Mouse (Mus musculus) forebrain, embryonic 11.5 days (tissue): ENCODE data around the gene Pou3f1. TPM values are rescaled to one million over a fixed set of nuclear protein-coding genes. Genes with fewer than 3 reads are reported as not detected.

ENCODE experiments used
- ATAC-seq: fragments of 200-750 bp; cut with Nextera tagmentation; replicated peaks from 2 replicates; pipeline ENCODE4 v1.8.0; 2017; ENCODE audit warnings: moderate TSS enrichment; ENCODE audit not compliant: low FRiP score
- DNase-seq: peaks from one replicate; pipeline ENCODE4 v3.0.0-alpha.2; 2017; ENCODE audit warnings: low spot score
- H3K27ac ChIP-seq: fragments of 300-500 bp; sonication (generic); 2 replicates; pipeline ENCODE4 v1.5.1; 2014; ENCODE audit warnings: low read depth, low read length
- H3K27me3 ChIP-seq: fragments of 300-500 bp; sonication (generic); 2 replicates; pipeline ENCODE4 v1.6.1; 2014; ENCODE audit warnings: mild to moderate bottlenecking, low read length, mixed read lengths; ENCODE audit not compliant: control insufficient read depth, insufficient read depth
- H3K36me3 ChIP-seq: fragments of 300-500 bp; sonication (generic); 2 replicates; pipeline ENCODE4 v1.6.1; 2014; ENCODE audit warnings: mild to moderate bottlenecking, low read length, moderate library complexity, mixed read lengths; ENCODE audit not compliant: control insufficient read depth, insufficient read depth
- H3K4me1 ChIP-seq: fragments of 300-500 bp; sonication (generic); replicated peaks from 2 replicates; pipeline ENCODE4 v1.6.1; 2014; ENCODE audit warnings: low read length, mixed read lengths; ENCODE audit not compliant: control insufficient read depth, insufficient read depth
- H3K4me2 ChIP-seq: fragments of 300-500 bp; sonication (generic); 2 replicates; pipeline ENCODE4 v1.6.1; 2014; ENCODE audit warnings: low read depth, mild to moderate bottlenecking, low read length, moderate library complexity, mixed read lengths; ENCODE audit not compliant: severe bottlenecking
- H3K4me3 ChIP-seq: fragments of 300-500 bp; sonication (generic); 2 replicates; pipeline ENCODE4 v1.5.1; 2014; ENCODE audit warnings: low read depth, low read length
- H3K9ac ChIP-seq: fragments of 300-500 bp; sonication (generic); 2 replicates; pipeline ENCODE4 v1.6.1; 2014; ENCODE audit warnings: low read length
- H3K9me3 ChIP-seq: fragments of 300-500 bp; sonication (generic); 2 replicates; pipeline ENCODE4 v1.6.1; 2016; ENCODE audit warnings: low read length, mixed read lengths; ENCODE audit not compliant: control insufficient read depth
- WGBS: fragments of 180-500 bp; shearing (Covaris S2); extraction: QIAGEN DNeasy Blood & Tissue Kit; methylation state at CpG from one replicate; pipeline ENCODE4 v1.1.7; 2014; 5-methylcytosine and 5-hydroxymethylcytosine counted together
- polyA plus RNA-seq: library from polyadenylated mRNA; unstranded; fragments of >200 nt; fragmentation: Nextera tagmentation; extraction: Ambion mirVana; gene quantifications from 2 replicates; pipeline ENCODE4 v1.2.1, GENCODE M21; 2014

Gene Pou3f1
- polyA plus RNA-seq, 1 experiment from 2014 or later, result 8.6 TPM

DNA sequence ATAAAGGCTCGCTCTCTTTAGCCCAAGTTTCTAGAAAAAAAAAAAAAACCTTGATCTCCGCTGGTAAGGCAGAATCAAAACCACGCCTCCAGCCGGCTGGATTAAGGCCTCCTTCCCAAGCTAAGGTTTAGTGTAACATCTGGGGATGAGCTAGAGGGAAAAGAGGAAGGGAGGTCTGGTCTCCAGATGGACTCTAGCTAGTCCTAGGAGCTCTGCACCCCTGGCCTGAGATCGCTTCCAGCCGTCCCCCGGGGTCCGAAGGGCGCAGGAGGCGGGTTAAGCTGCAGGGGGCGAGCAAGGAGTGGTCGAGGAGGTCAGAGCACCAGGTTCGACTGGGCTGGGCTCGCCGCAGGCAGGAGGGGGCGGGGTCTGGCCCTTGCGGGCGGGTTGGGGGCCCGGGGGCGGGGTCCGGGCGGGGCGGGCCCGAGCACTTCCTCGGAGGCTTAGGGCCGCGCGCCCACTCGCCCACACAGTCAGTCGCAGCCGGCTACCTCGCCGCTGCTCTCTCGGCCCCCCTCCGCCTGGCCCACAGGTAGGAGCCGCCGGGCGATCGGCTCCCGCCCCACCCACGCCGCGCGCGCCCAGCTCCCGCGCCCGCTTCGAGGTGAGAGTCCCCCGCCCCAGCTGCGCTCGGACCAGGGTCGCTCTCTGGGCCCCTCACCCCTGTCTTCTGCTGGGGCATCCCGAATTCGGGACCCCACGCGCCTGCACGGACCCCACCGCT, 43.8 kb downstream of the Pou3f1 start, which contains the start of gene Fhl3:
Gene Fhl3 (plus strand): TSS at position 454 of the 724 bp plus-strand sequence.
- peaks cover 23% of the 10 kb centered on the region for H3K4me1 ChIP-seq
- peak within 1 kb of the TSS; percentile 72 for H3K4me3 ChIP-seq
- H3K36me3 ChIP-seq, result no peaks in the 10 kb centered on the region
- ATAC-seq, result peak; percentile 74
- no peaks in the 10 kb centered on the region for H3K9me3 ChIP-seq
- no peak within 1 kb of the TSS for H3K27ac ChIP-seq
- 0 out of 2 replicates have a peak, but pooled peaks cover 2% of the 10 kb centered on the region for H3K27me3 ChIP-seq
- WGBS, result under 1% methylated on average over 44 of the region's 59 CpGs
- H3K4me2 ChIP-seq, result peak within 1 kb of the TSS; percentile 98
- peak within 1 kb of the TSS; percentile 74 for H3K9ac ChIP-seq
- peak; percentile 86 for DNase-seq

DNA sequence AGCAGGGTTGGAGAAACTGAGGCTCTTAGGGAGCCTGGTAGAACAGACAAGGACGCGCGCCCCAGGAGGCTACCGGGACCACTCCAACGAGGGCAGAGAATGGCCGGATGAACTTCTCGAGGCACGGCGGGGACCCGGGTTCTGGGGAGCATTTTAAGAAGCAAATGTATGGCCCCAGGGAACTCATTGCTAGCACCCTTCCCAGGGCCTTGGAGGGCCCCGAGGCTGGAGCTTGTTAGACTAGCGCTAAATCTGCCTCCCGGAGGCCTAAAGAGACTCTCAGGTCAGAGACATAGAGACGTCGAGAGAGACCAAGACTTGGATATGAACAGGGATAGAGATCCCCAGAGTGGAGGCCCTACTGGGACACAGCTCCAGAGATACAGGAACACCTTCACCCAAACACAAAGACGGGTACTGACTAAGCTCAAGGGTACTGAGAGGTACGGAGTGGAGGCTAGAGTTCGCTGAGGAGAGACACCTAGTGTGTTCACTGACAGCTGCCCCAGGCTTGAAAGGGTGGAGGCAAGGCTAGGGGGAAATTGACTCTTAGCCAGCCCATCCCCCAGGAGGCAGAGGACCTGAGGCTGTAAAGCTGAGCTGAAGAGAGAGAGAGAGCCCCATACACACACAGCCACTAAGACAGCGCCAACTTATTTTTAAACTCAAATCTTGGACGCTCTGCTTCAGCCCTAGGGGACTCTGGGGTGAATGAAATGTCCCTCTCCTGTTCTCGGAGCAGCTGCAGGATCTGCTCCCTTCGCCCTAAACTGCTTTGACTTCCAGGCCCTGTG, 44.6 kb downstream of the Pou3f1 start:
- no peak for DNase-seq
- peak overlapping the region; percentile 98 for H3K4me2 ChIP-seq
- WGBS, result 3% methylated on average over 22 of the region's 22 CpGs
- ATAC-seq, result no peak; the same call in 1 of the 2 replicates
- H3K4me3 ChIP-seq, result peak overlapping the region; percentile 72
- peaks cover 23% of the 10 kb centered on the region for H3K4me1 ChIP-seq
- H3K27ac ChIP-seq, result no peak overlapping the region
- H3K9ac ChIP-seq, result peak overlapping the region; percentile 74
- H3K27me3 ChIP-seq, result no peaks in the 10 kb centered on the region
- H3K9me3 ChIP-seq, result no peaks in the 10 kb centered on the region
- no peaks in the 10 kb centered on the region for H3K36me3 ChIP-seq

GRCm38 (mm10) chr4:124701916-124702315, 45.3 kb downstream of the Pou3f1 start:
- Histone ChIP-seq H3K27me3 (no peaks in the 10 kb centered on the region), H3K27ac (no peak overlapping the region), H3K4me1 (peaks cover 23% of the 10 kb centered on the region), H3K9me3 (no peaks in the 10 kb centered on the region), H3K4me2 (peak overlapping the region; percentile 98), H3K9ac (peak overlapping the region; percentile 74), H3K4me3 (peak overlapping the region; percentile 72), H3K36me3 (no peaks in the 10 kb centered on the region)
- DNase-seq, result no peak
- 35% methylated on average over 2 of the region's 5 CpGs for WGBS
- ATAC-seq, result no peak

GRCm38 (mm10) chr4:124703406-124703805, 46.8 kb downstream of the Pou3f1 start:
- peaks cover 24% of the 10 kb centered on the region for H3K4me1 ChIP-seq
- H3K9me3 ChIP-seq, result no peaks in the 10 kb centered on the region
- no peak overlapping the region for H3K4me3 ChIP-seq
- no peak overlapping the region for H3K9ac ChIP-seq
- no peaks in the 10 kb centered on the region for H3K36me3 ChIP-seq
- H3K4me2 ChIP-seq, result peak overlapping the region; percentile 22; the same call in 1 of the 2 replicates
- ATAC-seq, result no peak
- no peak for DNase-seq
- H3K27ac ChIP-seq, result peak overlapping the region; percentile 75; the same call in 1 of the 2 replicates
- 30% methylated on average over 2 of the region's 2 CpGs for WGBS
- H3K27me3 ChIP-seq, result no peaks in the 10 kb centered on the region

GRCm38 (mm10) chr4:124703881-124704796, 47.5 kb downstream of the Pou3f1 start:
- H3K9me3 ChIP-seq, result no peaks in the 10 kb centered on the region
- peak overlapping the region; percentile 55 for H3K9ac ChIP-seq
- H3K4me3 ChIP-seq, result peak overlapping the region; percentile 12; the same call in 1 of the 2 replicates
- H3K36me3 ChIP-seq, result no peaks in the 10 kb centered on the region
- peak overlapping the region; percentile 75 for H3K27ac ChIP-seq
- ATAC-seq, result peak; percentile 20; the same call in 1 of the 2 replicates
- WGBS, result 6% methylated on average over 6 of the region's 6 CpGs
- peak; percentile 65 for DNase-seq
- peaks cover 31% of the 10 kb centered on the region for H3K4me1 ChIP-seq
- no peaks in the 10 kb centered on the region; the same call in 1 of the 2 replicates for H3K27me3 ChIP-seq
- peak overlapping the region; percentile 22 for H3K4me2 ChIP-seq

- H3K27me3 ChIP-seq, result no peaks in the 10 kb centered on the region; the same call in 1 of the 2 replicates
- H3K4me3 ChIP-seq, result peak overlapping the region; percentile 12; the same call in 1 of the 2 replicates
- H3K9ac ChIP-seq, result peak overlapping the region; percentile 55
- 18% methylated on average over 11 of the region's 11 CpGs for WGBS
- ATAC-seq (no peak), DNase-seq (peak; percentile 62)
- H3K9me3 ChIP-seq, result no peaks in the 10 kb centered on the region
- peak overlapping the region; percentile 22 for H3K4me2 ChIP-seq
- H3K4me1 ChIP-seq, result peaks cover 36% of the 10 kb centered on the region
- H3K36me3 ChIP-seq, result no peaks in the 10 kb centered on the region
- H3K27ac ChIP-seq, result peak overlapping the region; percentile 75
Observed at GRCm38 (mm10) chr4:124704797-124705474, 48.3 kb downstream of the Pou3f1 start.

- no peak overlapping the region for H3K4me3 ChIP-seq
- ATAC-seq (no peak), DNase-seq (no peak)
- H3K27me3 ChIP-seq, result no peaks in the 10 kb centered on the region; the same call in 1 of the 2 replicates
- peaks cover 34% of the 10 kb centered on the region for H3K4me1 ChIP-seq
- H3K36me3 ChIP-seq, result no peaks in the 10 kb centered on the region
- no peak overlapping the region for H3K9ac ChIP-seq
- H3K9me3 ChIP-seq, result no peaks in the 10 kb centered on the region
- 85% methylated on average over 23 of the region's 23 CpGs for WGBS
- H3K4me2 ChIP-seq, result no peak overlapping the region
- H3K27ac ChIP-seq, result no peak overlapping the region
Observed at GRCm38 (mm10) chr4:124705661-124706269, 49.2 kb downstream of the Pou3f1 start.
